Mouse (Mus musculus) thymus, adult 2 months (tissue): ENCODE data around the gene Gsg1.

Experiments
- CTCF ChIP-seq: fragments of 200-500 bp; IDR thresholded peaks from 2 replicates; pipeline ENCODE4 v1.5.1; 2012; ENCODE audit warnings: mild to moderate bottlenecking, control low read depth, low read length, moderate library complexity, borderline replicate concordance; ENCODE audit not compliant: control insufficient read depth, poor library complexity, insufficient read depth; ENCODE audit errors: extremely low read depth
- POLR2A ChIP-seq: fragments of 200-500 bp; IDR thresholded peaks from 2 replicates; pipeline ENCODE4 v1.6.1; 2012; ENCODE audit warnings: mild to moderate bottlenecking, low read length, control low read depth, moderate library complexity; ENCODE audit not compliant: control insufficient read depth, poor library complexity, insufficient read depth; ENCODE audit errors: extremely low read depth

DNA sequence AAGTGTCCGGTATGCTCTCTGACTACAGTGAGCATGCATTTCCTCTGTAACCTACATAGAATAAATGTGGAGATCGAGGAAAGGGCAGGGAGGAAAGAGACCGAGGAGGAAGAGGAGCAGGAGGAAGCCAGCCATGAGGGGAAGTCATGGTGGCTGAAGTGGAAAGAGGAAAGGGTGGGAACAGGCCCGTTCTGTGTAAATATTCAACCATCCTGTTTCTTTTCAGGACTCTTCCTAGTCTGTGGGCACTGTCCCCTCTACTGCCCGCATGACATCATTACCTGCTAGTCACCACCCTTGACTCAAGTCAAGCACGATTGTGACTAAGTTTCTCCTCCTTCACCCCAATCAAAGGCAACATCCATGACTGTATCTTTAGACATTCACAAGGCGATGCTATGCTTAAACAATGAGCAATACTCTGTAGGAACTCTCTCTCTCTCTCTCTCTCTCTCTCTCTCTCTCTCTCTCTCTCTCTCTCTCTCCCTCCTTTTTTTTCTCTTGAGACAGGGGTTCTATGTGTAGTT is 44.9 kb upstream of the Gsg1 start:
- TF ChIP-seq POLR2A (no peak), CTCF (no peak)
